ENCODE assay signal across 8 mouse cellular contexts in the genomic region with DNA sequence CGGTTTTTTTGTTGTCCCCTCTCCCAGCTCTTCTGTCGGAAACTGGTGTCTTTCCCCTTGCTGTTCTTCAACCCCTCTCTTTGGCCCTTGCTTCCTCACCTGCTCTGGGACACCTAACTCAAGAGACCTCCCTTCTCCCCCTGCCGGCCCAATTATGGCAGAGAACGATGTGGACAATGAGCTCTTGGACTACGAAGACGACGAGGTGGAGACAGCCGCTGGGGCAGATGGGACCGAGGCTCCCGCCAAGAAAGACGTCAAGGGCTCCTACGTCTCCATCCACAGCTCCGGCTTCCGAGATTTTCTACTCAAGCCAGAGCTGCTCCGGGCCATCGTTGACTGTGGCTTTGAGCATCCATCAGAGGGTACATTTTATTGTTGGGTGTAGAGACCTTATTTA. TPM values are rescaled to one million over a fixed set of nuclear protein-coding genes. Genes with fewer than 3 reads are reported as not detected.
DNase-seq lines count a peak whose midpoint lies in the region; ATAC-seq and TF ChIP-seq lines count a peak whose summit lies in the region.

No protein-coding gene starts in this region.

- no peaks in the 10 kb centered on the region for H3K9me3 ChIP-seq in liver, postnatal 0 days (ENCODE audit: low read length)

- peak; percentile 5; the same call in 1 of the 2 replicates for TF ChIP-seq CTCF in spleen, adult 2 months (IDR thresholded peaks at IDR 0.05; ENCODE audit: extremely low read depth, insufficient read depth, insufficient read length, insufficient replicate concordance)
- TF ChIP-seq CTCF in liver, postnatal 0 days (IDR thresholded peaks at IDR 0.05; ENCODE audit: low read depth): peak; percentile 23; the same call in 1 of the 2 replicates

- H3K4me3 ChIP-seq in spleen, adult 2 months (ENCODE audit: extremely low read depth, insufficient read depth, insufficient read length): peak overlapping the region; percentile 87
- peak overlapping the region; percentile 90 for H3K4me3 ChIP-seq in liver, postnatal 0 days (ENCODE audit: low read depth, low read length)

- TF ChIP-seq POLR2A in spleen, adult 2 months (IDR thresholded peaks at IDR 0.05; ENCODE audit: low read depth, low read length): no peak

- ATAC-seq in liver, postnatal 0 days: no peak
- ATAC-seq in inflammation-experienced regulatory T-cells, adult 6 months: no peak

- peaks cover 36% of the 10 kb centered on the region for H3K36me3 ChIP-seq in spleen, adult 2 months (ENCODE audit: control insufficient read depth, insufficient read depth, low read length)
- peaks cover 48% of the 10 kb centered on the region for H3K36me3 ChIP-seq in liver, postnatal 0 days (replicated peaks; ENCODE audit: insufficient read depth, low read length)

- H3K27me3 ChIP-seq in spleen, adult 2 months (ENCODE audit: control insufficient read depth, insufficient read depth, low read length): no peaks in the 10 kb centered on the region
- H3K27me3 ChIP-seq in liver, postnatal 0 days (ENCODE audit: insufficient read depth, low read length): no peaks in the 10 kb centered on the region

- peak overlapping the region; percentile 89 for H3K4me2 ChIP-seq in liver, postnatal 0 days (ENCODE audit: low read depth, low read length)

- no peak for TF ChIP-seq EP300 in liver, postnatal 0 days (IDR thresholded peaks at IDR 0.05; ENCODE audit: low read depth)

- peak overlapping the region; percentile 100; the same call in 1 of the 2 replicates for H3K27ac ChIP-seq in spleen, adult 2 months (ENCODE audit: insufficient read depth, low read length)
- peak overlapping the region; percentile 100 for H3K27ac ChIP-seq in liver, postnatal 0 days (ENCODE audit: low read depth)

- WGBS in spleen, adult 2 months: 5% methylated on average over 16 of the region's 16 CpGs
- 13% methylated on average over 16 of the region's 16 CpGs for WGBS in liver, postnatal 0 days (ENCODE audit: insufficient replicate concordance)

- H3K9ac ChIP-seq in liver, postnatal 0 days (replicated peaks): peak overlapping the region; percentile 97

- peaks cover 6% of the 10 kb centered on the region; the same call in 1 of the 2 replicates for H3K4me1 ChIP-seq in spleen, adult 2 months (ENCODE audit: control insufficient read depth, insufficient read depth, insufficient read length)
- H3K4me1 ChIP-seq in liver, postnatal 0 days (ENCODE audit: insufficient read depth): peaks cover 42% of the 10 kb centered on the region

- no peak for DNase-seq in spleen, adult 2 months (ENCODE audit: low read depth in 1 of 2, low spot score in 2 of 2)
- DNase-seq in spleen, adult 18-20 months: no peak
- DNase-seq in cerebellum, adult 9-11 months: peak; percentile 77
- DNase-seq in gastrocnemius, postnatal 10 days: peak; percentile 60
- peak; percentile 51 for DNase-seq in kidney, adult 18-20 months
- DNase-seq in liver, postnatal 0 days: peak; percentile 51
- DNase-seq in retina, postnatal 1 day: peak; percentile 69

RNA-seq across cellular contexts. Expression of a gene that starts 1.5 kb away (rescaled TPM):
- polyA plus RNA-seq in spleen, adult 2 months (2012; rRNA removed): 284 and 323 TPM in 2 replicates
- total RNA-seq in gastrocnemius, postnatal 10 days (2021): 100 to 1,000 TPM; 147 to 169 TPM
- 79.6 and 87.2 TPM in 2 replicates for polyA plus RNA-seq in liver, postnatal 0 days (2015; fragmentation: Nextera tagmentation; extraction: Ambion mirVana)
- polyA plus RNA-seq in inflammation-experienced regulatory T-cells, adult 6 months (2017; shearing (Covaris generic)): 100 to 1,000 TPM; 194 to 276 (median 261) TPM

RNA-seq across cellular contexts. Expression of a gene that starts 7.5 kb away (rescaled TPM):
- polyA plus RNA-seq in spleen, adult 2 months (2012; rRNA removed): 16.9 and 29.1 TPM in 2 replicates
- 10 to 100 TPM in 1 of 2 experiments, 1 to 10 TPM in 1; 9.9 to 11.1 TPM for total RNA-seq in gastrocnemius, postnatal 10 days (2021)
- 4.1 and 4.4 TPM in 2 replicates for polyA plus RNA-seq in liver, postnatal 0 days (2015; fragmentation: Nextera tagmentation; extraction: Ambion mirVana)
- polyA plus RNA-seq in inflammation-experienced regulatory T-cells, adult 6 months (2017; shearing (Covaris generic)): 1 to 10 TPM; 1.7 to 3.3 (median 1.9) TPM

RNA-seq across cellular contexts. Expression of a gene that starts 9.6 kb away (rescaled TPM):
- 5.0 TPM in 2 replicates for polyA plus RNA-seq in spleen, adult 2 months (2012; rRNA removed)
- total RNA-seq in gastrocnemius, postnatal 10 days (2021): 1 to 10 TPM; 2.1 to 3.3 TPM
- polyA plus RNA-seq in liver, postnatal 0 days (2015; fragmentation: Nextera tagmentation; extraction: Ambion mirVana): 0.98 and 1.3 TPM in 2 replicates
- 1 to 10 TPM; 4.6 to 7.2 (median 5.9) TPM for polyA plus RNA-seq in inflammation-experienced regulatory T-cells, adult 6 months (2017; shearing (Covaris generic))

RNA-seq across cellular contexts. Expression of a gene that starts 19.4 kb away (rescaled TPM):
- polyA plus RNA-seq in spleen, adult 2 months (2012; rRNA removed): 1,148 and 1,488 TPM in 2 replicates
- total RNA-seq in gastrocnemius, postnatal 10 days (2021): 10 to 100 TPM; 39.3 to 47.2 TPM
- polyA plus RNA-seq in liver, postnatal 0 days (2015; fragmentation: Nextera tagmentation; extraction: Ambion mirVana): 256 and 291 TPM in 2 replicates
- 1,000 to 10,000 TPM; 4,089 to 4,363 (median 4,119) TPM for polyA plus RNA-seq in inflammation-experienced regulatory T-cells, adult 6 months (2017; shearing (Covaris generic))

RNA-seq across cellular contexts. Expression of a gene that starts 22.5 kb away (rescaled TPM):
- 0.34 TPM in 1 of 2 replicates, not detected in the other for polyA plus RNA-seq in spleen, adult 2 months (2012; rRNA removed)
- total RNA-seq in gastrocnemius, postnatal 10 days (2021): not detected
- polyA plus RNA-seq in liver, postnatal 0 days (2015; fragmentation: Nextera tagmentation; extraction: Ambion mirVana): 0.22 TPM in 2 replicates
- under 1 TPM in 2 of 3 experiments, not detected in 1; 0.67 to 0.68 TPM for polyA plus RNA-seq in inflammation-experienced regulatory T-cells, adult 6 months (2017; shearing (Covaris generic))

Comparison
In these comparisons a context has a peak if more than half of its experiments do, and no peak if none do; other contexts are left out.
1. DNase-seq: peak in cerebellum, adult 9-11 months (single experiment), gastrocnemius, postnatal 10 days (single experiment), kidney, adult 18-20 months (single experiment), liver, postnatal 0 days (single experiment) and retina, postnatal 1 day (single experiment); none in spleen, adult 2 months (0 of 2) and spleen, adult 18-20 months (0 of 2).